Mouse (Mus musculus) forebrain, embryonic 10.5 days (tissue): ENCODE data around the gene Mdga2. TPM values are rescaled to one million over a fixed set of nuclear protein-coding genes. Genes with fewer than 3 reads are reported as not detected.
A peak's percentile ranks its signal among the peaks of the same experiment; 100 is the strongest.

ENCODE experiments used
- DNase-seq: peaks from one replicate; pipeline ENCODE4 v3.0.0-alpha.2; 2017; ENCODE audit warnings: low spot score; ENCODE audit errors: extremely low spot score
- H3K27ac ChIP-seq: fragments of 300-500 bp; sonication (generic); 2 replicates; pipeline ENCODE4 v1.5.1; 2016; ENCODE audit warnings: mild to moderate bottlenecking
- H3K27me3 ChIP-seq: fragments of 300-500 bp; sonication (generic); 2 replicates; pipeline ENCODE4 v1.6.1; 2016; ENCODE audit warnings: mild to moderate bottlenecking; ENCODE audit not compliant: poor library complexity, severe bottlenecking
- H3K36me3 ChIP-seq: fragments of 300-500 bp; sonication (generic); replicated peaks from 2 replicates; pipeline ENCODE4 v1.6.1; 2016; ENCODE audit warnings: mild to moderate bottlenecking, moderate library complexity
- H3K4me1 ChIP-seq: fragments of 300-500 bp; sonication (generic); 2 replicates; pipeline ENCODE4 v1.6.1; 2016
- H3K4me3 ChIP-seq: fragments of 300-500 bp; sonication (generic); 2 replicates; pipeline ENCODE4 v1.5.1; 2016; ENCODE audit warnings: mild to moderate bottlenecking, moderate library complexity
- H3K9me3 ChIP-seq: fragments of 300-500 bp; sonication (generic); 2 replicates; pipeline ENCODE4 v1.6.1; 2016; ENCODE audit warnings: mild to moderate bottlenecking, moderate library complexity
- WGBS: fragments of 180-500 bp; shearing (Covaris S2); methylation state at CpG from one replicate; pipeline ENCODE4 v1.1.7; 2016; 5-methylcytosine and 5-hydroxymethylcytosine counted together
- polyA plus RNA-seq: library from polyadenylated mRNA; unstranded; fragments of >200 nt; fragmentation: Nextera tagmentation; extraction: Ambion mirVana; gene quantifications from 2 replicates; pipeline ENCODE4 v1.2.1, GENCODE M21; 2016

Gene Mdga2
- polyA plus RNA-seq, 1 experiment from 2014 or later, result 3.8 TPM

DNA sequence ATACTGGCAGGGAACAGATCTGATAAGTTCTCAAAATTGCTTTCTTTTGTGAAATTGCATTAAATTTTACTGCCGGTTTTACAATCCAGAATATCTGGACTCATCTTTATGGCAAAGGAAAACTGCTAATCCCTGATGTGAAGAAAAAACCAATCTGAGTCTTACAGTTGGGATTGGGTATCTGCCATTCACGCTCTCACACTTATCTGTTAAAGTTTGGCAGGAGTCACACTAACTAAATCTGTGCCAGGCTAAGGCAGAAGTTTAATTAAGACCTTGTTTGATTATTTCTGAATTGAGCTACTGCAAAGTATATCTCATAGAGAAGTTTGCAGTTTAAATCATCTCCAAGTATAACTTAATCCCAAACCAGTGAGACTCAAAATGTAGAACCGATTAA is 82.2 kb downstream of the Mdga2 start:
- Histone ChIP-seq H3K9me3 (no peaks in the 10 kb centered on the region), H3K36me3 (no peaks in the 10 kb centered on the region), H3K4me1 (no peaks in the 10 kb centered on the region), H3K27me3 (no peaks in the 10 kb centered on the region), H3K4me3 (no peak overlapping the region), H3K27ac (no peak overlapping the region)
- no peak for DNase-seq
- 96% methylated on average over 3 of the region's 3 CpGs for WGBS

DNA sequence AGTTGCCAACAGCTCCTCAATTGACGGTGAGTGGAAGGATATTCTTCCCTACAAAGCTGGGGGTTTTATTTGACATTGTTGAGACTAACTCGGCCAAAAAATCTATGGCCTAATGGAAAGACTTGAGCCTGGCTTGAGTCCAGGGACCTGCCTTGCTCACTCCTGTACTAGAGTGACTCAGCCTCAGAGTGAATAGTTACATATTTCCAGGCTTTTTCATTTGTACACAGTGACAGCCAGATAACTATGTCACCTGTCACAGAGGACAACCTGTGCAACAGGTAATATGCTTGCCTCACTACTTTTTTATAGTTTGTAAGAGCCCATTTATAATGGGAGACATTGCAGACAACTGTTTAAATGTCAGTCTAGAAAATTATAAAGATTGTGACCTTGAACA is 94.9 kb downstream of the Mdga2 start:
- H3K27ac ChIP-seq, result no peak overlapping the region
- H3K36me3 ChIP-seq, result no peaks in the 10 kb centered on the region
- peaks cover 4% of the 10 kb centered on the region; the same call in 1 of the 2 replicates for H3K4me1 ChIP-seq
- DNase-seq, result no peak
- H3K4me3 ChIP-seq, result no peak overlapping the region
- H3K27me3 ChIP-seq, result no peaks in the 10 kb centered on the region
- WGBS, result 88% methylated on average over 2 of the region's 2 CpGs
- H3K9me3 ChIP-seq, result no peaks in the 10 kb centered on the region

DNA sequence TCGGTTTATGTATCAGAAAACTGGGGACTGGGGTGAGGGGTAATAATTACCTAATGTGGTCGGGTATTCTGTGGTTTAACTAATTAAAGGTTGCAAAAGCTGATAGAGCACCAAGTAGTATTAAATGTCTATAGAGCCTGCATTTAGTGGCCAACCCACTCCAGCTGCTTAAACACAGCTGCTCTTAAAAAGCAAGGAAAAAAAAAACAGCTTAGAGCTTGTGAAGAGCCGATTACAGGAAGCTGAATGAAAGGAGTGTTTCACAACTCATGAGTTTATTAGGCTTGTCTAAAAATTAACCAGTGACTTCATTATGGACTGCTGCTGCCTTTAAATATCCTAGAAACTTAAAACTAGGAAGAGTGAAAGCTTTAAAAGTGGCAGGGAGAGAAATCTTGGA is 98.5 kb downstream of the Mdga2 start:
- no peaks in the 10 kb centered on the region; the same call in 1 of the 2 replicates for H3K4me1 ChIP-seq
- no peak overlapping the region for H3K27ac ChIP-seq
- H3K36me3 ChIP-seq, result no peaks in the 10 kb centered on the region
- WGBS, result 49% methylated on average over 3 of the region's 3 CpGs
- H3K27me3 ChIP-seq, result no peaks in the 10 kb centered on the region
- no peak for DNase-seq
- no peaks in the 10 kb centered on the region for H3K9me3 ChIP-seq
- no peak overlapping the region for H3K4me3 ChIP-seq

DNA sequence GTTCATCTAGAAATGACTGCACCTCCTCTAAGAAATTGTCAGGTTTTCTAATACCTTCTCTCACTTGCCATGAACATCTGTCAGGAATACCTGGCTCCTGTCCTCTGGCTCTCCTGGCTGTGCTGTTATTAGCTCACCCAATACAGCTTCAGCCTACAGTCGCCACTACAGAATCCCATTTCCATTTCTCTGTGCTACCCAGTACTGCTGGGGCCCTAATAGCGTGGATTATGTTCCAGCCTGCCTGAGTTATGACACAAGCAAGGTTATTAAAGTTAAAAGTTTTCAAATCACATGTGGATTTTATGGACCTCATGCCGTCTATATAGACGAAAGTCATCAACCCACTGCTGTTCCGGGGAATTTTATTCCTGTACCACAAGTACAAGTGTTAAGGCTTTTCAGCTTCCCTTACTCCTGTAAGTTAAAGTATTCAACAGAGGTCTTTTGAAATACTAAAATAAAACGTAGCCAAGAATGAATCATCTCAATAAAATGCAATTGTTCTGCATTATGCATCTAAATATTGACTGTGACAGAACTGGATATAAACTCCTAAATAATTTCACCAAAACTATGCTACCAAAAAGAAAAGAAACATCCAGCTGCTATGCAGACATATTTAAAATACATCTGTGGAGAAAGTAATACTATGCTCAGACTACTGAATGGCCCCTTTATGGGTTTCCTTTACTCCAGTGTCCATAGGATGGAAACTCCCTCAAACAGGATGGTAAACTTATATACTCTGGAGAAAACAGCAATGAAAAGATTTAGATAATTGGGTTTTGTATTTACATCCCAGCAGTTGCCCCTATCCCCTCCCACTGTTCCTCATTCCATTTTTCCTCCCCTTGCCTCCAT is 103.5 kb downstream of the Mdga2 start:
- Histone ChIP-seq H3K36me3 (no peaks in the 10 kb centered on the region), H3K27me3 (no peaks in the 10 kb centered on the region), H3K9me3 (no peaks in the 10 kb centered on the region), H3K4me1 (no peaks in the 10 kb centered on the region), H3K27ac (no peak overlapping the region), H3K4me3 (no peak overlapping the region)
- 88% methylated on average over 6 of the region's 6 CpGs for WGBS
- no peak for DNase-seq

DNA sequence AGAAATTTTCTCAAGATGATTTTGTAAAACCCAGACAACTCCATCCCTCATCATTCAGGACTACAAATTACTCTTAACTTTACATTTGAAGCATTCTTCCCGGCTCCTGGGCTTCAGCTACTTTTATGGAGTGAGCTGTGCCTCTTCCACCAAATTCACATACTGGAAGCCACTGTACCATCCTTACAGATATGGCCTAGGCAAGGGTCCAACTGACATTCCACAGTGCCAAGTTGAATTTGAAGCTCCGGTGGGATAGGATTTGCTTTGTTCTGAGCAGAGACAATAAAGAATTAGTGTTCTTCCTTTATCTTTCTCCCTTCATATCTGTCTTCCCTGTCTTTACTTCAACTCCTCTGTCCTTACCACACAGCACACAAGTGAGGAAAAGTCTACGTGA is 118.2 kb downstream of the Mdga2 start:
- no peak for DNase-seq
- no peaks in the 10 kb centered on the region for H3K36me3 ChIP-seq
- H3K9me3 ChIP-seq, result no peaks in the 10 kb centered on the region
- no peaks in the 10 kb centered on the region for H3K4me1 ChIP-seq
- H3K27ac ChIP-seq, result no peak overlapping the region
- 90% methylated on average over 3 of the region's 3 CpGs for whole genome bisulfite sequencing
- no peak overlapping the region for H3K4me3 ChIP-seq
- no peaks in the 10 kb centered on the region for H3K27me3 ChIP-seq

DNA sequence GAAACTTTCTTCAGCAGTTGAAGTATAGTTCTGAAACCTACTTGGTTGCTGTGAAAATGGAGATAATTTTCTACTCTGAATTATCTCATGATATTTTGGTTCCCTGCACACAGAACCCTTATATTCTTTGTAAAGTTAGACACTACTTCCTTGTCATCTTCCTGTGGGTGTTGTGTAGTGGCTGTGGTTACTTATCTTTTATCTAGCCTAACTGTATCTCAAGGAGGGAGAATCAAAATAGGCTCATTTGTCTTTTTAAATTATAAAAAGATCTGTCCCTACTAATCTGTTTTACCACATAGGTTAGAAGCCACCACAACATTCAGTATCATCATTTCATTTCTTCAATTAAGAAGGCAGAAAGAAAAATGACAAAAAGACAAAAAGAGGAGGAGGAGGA is 127.9 kb downstream of the Mdga2 start:
- Histone ChIP-seq H3K36me3 (no peaks in the 10 kb centered on the region), H3K27me3 (no peaks in the 10 kb centered on the region), H3K4me1 (no peaks in the 10 kb centered on the region), H3K4me3 (no peak overlapping the region), H3K27ac (no peak overlapping the region), H3K9me3 (no peaks in the 10 kb centered on the region)
- DNase-seq, result no peak

DNA sequence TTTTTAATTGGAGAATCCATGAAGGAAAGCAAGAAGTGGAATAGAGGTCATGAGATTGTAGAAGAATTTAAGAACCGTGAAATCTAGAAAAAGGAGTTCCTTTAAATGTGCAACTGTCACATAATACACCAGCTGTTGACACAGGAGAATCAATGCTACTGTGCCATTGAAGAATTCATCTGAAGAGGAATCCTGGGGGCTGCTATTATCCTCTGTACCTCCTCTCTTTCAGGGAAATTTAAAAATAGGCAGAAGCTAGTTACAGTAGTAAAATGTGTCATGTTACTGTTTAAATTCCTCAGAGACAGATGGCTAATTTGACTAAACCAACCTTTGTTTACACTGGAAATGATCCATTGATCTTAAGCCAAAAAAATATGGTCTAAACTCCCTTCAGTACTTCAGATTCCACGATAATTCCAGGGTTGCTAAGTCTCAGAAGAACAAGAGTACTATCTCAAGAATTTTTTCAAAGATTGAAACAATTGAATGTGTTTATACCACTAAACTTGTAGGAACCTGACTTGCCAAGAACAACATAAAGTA is 131.9 kb downstream of the Mdga2 start:
- 72% methylated on average over 2 of the region's 2 CpGs for WGBS
- no peak for DNase-seq
- no peak overlapping the region for H3K4me3 ChIP-seq
- no peaks in the 10 kb centered on the region for H3K4me1 ChIP-seq
- no peak overlapping the region for H3K27ac ChIP-seq
- no peaks in the 10 kb centered on the region for H3K9me3 ChIP-seq
- H3K27me3 ChIP-seq, result no peaks in the 10 kb centered on the region
- H3K36me3 ChIP-seq, result no peaks in the 10 kb centered on the region

DNA sequence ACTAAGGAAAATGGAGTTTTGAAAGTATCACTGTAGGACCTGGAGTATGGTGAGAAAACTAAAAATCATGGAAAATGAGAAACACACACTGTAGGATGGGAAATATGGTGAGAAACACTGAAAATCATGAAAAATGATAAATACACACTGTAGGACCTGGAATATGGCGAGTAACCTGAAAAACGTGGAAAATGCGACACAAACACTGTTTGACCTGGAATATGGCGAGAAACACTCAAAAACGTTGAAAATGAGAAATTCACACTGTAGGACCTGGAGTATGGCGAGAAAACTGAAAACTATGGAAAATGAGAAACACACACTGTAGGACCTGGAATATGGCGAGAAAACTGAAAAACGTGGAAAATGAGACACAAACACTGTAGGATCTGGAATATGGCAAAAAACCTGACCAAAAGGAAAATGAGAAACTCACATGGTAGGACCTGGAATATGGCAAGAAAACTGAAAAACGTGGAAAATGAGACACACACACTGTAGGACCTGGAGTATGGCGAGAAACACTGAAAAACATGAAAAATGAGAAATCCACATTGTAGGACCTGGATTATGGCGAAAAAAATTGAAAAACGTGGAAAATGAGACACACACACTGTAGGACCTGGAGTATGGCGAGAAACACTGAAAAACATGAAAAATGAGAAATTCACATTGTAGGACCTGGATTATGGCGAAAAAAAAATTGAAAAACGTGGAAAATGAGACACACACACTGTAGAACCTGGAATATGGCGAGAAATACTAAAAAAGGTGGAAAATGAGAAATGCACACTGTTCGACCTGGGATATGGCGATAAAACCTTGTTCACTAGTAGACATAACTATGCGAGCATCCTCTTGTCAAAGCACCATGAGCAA is 163.0 kb downstream of the Mdga2 start:
- no peaks in the 10 kb centered on the region for H3K4me1 ChIP-seq
- 56% methylated on average over 19 of the region's 19 CpGs for WGBS
- peak; percentile 23 for DNase-seq

DNA sequence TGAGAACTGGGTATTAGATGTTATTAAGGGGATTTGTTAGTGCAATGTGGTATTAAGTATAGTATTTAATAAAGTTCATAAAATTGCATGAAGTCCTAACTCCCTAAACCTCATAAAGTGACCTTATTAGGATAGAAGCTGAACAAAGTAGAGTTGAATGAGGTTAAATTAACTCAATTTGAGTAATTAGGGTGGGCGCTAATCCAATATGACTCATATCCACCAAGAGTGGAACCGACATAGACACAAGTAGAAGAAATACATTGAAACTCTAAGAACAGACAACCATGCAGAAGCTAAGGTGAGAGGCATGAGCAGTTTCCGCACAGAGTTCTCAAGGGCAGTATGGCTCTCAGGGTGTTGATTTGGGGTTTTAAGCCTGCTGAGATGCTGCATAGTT is 165.7 kb downstream of the Mdga2 start:
- DNase-seq, result no peak
- 89% methylated on average over 3 of the region's 3 CpGs for WGBS
- H3K4me1 ChIP-seq, result no peaks in the 10 kb centered on the region
- H3K4me3 ChIP-seq, result no peak overlapping the region
- H3K36me3 ChIP-seq, result no peaks in the 10 kb centered on the region
- no peaks in the 10 kb centered on the region for H3K27me3 ChIP-seq
- peaks cover 4% of the 10 kb centered on the region for H3K9me3 ChIP-seq
- H3K27ac ChIP-seq, result no peak overlapping the region

More for the DNA sequence above, 163.0 kb downstream of the Mdga2 start:
- Histone ChIP-seq H3K27ac (no peak overlapping the region), H3K36me3 (no peaks in the 10 kb centered on the region), H3K9me3 (peaks cover 4% of the 10 kb centered on the region), H3K4me3 (no peak overlapping the region), H3K27me3 (no peaks in the 10 kb centered on the region)

DNA sequence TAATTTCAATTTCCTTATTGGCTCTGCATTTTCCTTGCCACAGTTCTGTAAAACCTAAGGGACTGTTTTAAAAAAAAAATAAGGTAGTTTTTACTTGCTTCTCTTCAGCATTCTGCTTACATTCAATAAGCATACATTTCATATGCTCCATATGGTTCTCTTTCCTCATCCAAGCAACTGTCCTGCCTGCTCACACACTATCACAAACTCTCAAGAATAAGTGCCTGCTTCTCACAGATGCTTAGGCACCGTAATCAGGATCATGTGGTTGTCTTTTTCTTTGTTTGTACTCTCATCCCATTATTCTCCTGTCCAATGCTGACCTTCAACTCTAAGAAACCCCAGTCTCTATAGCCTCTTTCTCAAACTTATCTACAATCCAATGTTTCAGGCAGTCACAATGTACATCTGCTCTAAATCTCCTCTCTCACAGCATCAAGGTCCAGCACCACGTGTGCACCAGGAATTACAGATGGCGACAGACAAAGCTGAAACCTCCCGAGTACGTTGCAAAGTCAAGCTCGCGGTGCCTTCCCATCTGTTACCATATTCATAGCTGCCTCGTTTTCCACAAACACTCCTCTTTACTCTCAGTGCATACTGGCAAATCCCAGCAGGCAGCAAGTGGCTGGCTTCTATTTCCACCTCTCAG is 177.1 kb downstream of the Mdga2 start:
- Histone ChIP-seq H3K36me3 (no peaks in the 10 kb centered on the region), H3K9me3 (no peaks in the 10 kb centered on the region), H3K27ac (no peak overlapping the region), H3K4me3 (no peak overlapping the region), H3K27me3 (no peaks in the 10 kb centered on the region), H3K4me1 (peaks cover 8% of the 10 kb centered on the region; the same call in 1 of the 2 replicates)
- DNase-seq, result no peak
- 89% methylated on average over 8 of the region's 8 CpGs for WGBS

DNA sequence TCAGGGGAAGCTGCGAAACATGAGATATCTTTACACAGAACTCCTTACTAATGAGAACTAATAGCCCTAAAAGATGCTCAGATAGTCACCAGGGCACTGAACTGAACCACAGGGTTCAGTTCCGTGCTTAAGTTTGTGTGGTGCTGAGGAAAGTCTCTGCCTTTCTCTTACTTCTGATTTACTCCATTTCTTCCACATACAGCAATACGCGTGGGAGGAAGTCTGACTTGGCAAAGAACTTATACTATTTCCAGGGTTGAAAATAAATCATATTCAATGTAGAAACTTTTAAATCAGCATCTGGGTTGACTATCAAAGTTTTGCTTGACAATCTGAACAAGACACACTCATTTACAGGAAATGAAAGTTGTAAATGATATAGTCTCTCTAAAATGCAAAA is 180.5 kb downstream of the Mdga2 start:
- Histone ChIP-seq H3K27ac (no peak overlapping the region), H3K9me3 (no peaks in the 10 kb centered on the region), H3K4me1 (peaks cover 8% of the 10 kb centered on the region; the same call in 1 of the 2 replicates), H3K27me3 (no peaks in the 10 kb centered on the region), H3K36me3 (no peaks in the 10 kb centered on the region), H3K4me3 (no peak overlapping the region)
- WGBS, result 91% methylated on average over 4 of the region's 4 CpGs
- DNase-seq, result no peak

DNA sequence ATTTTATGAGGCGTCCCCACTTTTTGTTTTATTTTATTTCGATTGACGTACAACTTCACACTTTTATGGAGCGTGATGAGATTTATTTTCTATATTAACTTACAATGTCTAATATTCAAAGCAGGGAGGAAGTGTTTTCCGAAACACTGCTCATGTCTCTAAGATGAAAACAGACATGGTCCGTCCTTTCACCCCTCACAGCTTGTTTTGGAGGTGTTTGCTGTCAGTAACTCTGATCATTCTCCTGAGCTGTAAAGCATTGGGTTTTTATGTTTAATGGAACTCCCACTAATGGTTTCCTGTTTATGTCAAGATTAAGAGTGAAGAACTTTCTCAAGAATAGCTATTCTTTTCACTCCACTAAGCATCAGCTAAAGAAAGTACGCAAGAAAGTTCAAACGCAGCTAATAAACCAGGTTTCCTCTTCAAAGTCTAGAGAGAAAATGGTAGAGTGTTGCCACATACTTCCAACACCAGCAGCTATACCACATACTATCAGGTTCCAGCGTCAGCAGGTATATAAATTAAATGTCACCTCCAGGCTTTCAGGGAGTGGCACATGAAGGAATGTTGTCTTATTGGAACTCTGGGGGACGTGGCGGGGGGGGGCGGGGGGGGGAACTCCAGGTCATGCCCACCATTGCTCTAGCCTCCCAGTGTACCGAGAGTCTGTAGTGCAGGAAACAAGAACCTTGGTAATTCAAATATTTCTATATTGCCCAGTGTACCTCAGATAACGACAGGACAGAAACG is 186.7 kb downstream of the Mdga2 start:
- DNase-seq, result no peak
- H3K4me1 ChIP-seq, result no peaks in the 10 kb centered on the region
- H3K4me3 ChIP-seq, result no peak overlapping the region
- H3K27me3 ChIP-seq, result no peaks in the 10 kb centered on the region
- H3K36me3 ChIP-seq, result no peaks in the 10 kb centered on the region
- no peaks in the 10 kb centered on the region for H3K9me3 ChIP-seq
- no peak overlapping the region for H3K27ac ChIP-seq
- 89% methylated on average over 15 of the region's 15 CpGs for WGBS
